Mouse (Mus musculus) CH12.LX (cell line): Measurements from ENCODE around the gene Prcc. TPM values are rescaled to one million over a fixed set of nuclear protein-coding genes. Genes with fewer than 3 reads are reported as not detected.
A peak's percentile ranks its signal among the peaks of the same experiment; 100 is the strongest.

ENCODE experiments used
- DNase-seq: peaks from one replicate; pipeline ENCODE4 v3.0.0-alpha.2; 2013; ENCODE audit errors: extremely low read depth
- H3K27ac ChIP-seq: 2 replicates; pipeline ENCODE4 v1.5.1; 2012; ENCODE audit warnings: low read depth, mild to moderate bottlenecking, control low read depth, moderate library complexity; ENCODE audit not compliant: insufficient read depth
- H3K27me3 ChIP-seq: replicated peaks from 2 replicates; pipeline ENCODE3; 2012; ENCODE audit warnings: inconsistent platforms
- H3K36me3 ChIP-seq, 2 experiments: replicated peaks in 1 of 2; 2 replicates each; pipeline versions ENCODE3 to v1.6.1; 2012; ENCODE audit warnings: inconsistent platforms in 1 of 2, low read length in 1 of 2, mild to moderate bottlenecking in 1 of 2, mixed read lengths in 1 of 2, moderate library complexity in 1 of 2; ENCODE audit not compliant: control insufficient read depth in 1 of 2, insufficient read depth in 1 of 2
- H3K4me1 ChIP-seq, 2 experiments: 2 replicates each; pipeline ENCODE4 v1.6.1; 2012; ENCODE audit warnings: inconsistent platforms in 1 of 2, moderate library complexity in 1 of 2; ENCODE audit not compliant: insufficient read depth in 2 of 2, control insufficient read depth in 1 of 2
- H3K4me2 ChIP-seq: 2 replicates; pipeline ENCODE4 v1.6.1; 2012; ENCODE audit warnings: low read depth, mild to moderate bottlenecking, control low read depth; ENCODE audit not compliant: poor library complexity, insufficient read depth, severe bottlenecking
- H3K4me3 ChIP-seq, 3 experiments: fragments of 150-350 bp in 1 of 3; sonication (generic) in 1 of 3; replicated peaks in 1 of 3; 2 replicates each; pipeline versions ENCODE3 to v1.5.1; 2011 to 2012; ENCODE audit warnings: low read depth in 2 of 3, low read length in 2 of 3, mild to moderate bottlenecking in 2 of 3, moderate library complexity in 2 of 3, control low read depth in 1 of 3, improper control_type of control experiment in 1 of 3, inconsistent platforms in 1 of 3, mixed read lengths in 1 of 3; ENCODE audit not compliant: poor library complexity in 1 of 3
- H3K79me2 ChIP-seq: replicated peaks from 2 replicates; pipeline ENCODE4 v1.6.1; 2012; ENCODE audit warnings: mild to moderate bottlenecking, moderate library complexity; ENCODE audit not compliant: control insufficient read depth, poor library complexity, insufficient read depth, severe bottlenecking; ENCODE audit errors: extremely low read depth
- H3K9ac ChIP-seq: 2 replicates; pipeline ENCODE4 v1.6.1; 2012; ENCODE audit warnings: low read depth, mild to moderate bottlenecking, control low read depth, moderate library complexity; ENCODE audit not compliant: insufficient read depth
- H3K9me3 ChIP-seq: replicated peaks from 2 replicates; pipeline ENCODE3; 2012; ENCODE audit warnings: low read length, inconsistent platforms, mixed read lengths
- BHLHE40 ChIP-seq: IDR thresholded peaks from 2 replicates; pipeline ENCODE4 v1.6.1; 2011; ENCODE audit warnings: mild to moderate bottlenecking, low read depth, low read length, improper control_type of control experiment
- CHD2 ChIP-seq: IDR thresholded peaks from 2 replicates; pipeline ENCODE4 v1.6.1; 2011; ENCODE audit warnings: low read length, improper control_type of control experiment
- CTCF ChIP-seq, 2 experiments: IDR thresholded peaks in 1 of 2; conservative IDR thresholded peaks in 1 of 2; 2 replicates each; pipeline ENCODE4 v1.5.1; 2011 to 2012; ENCODE audit warnings: low read depth in 2 of 2, low read length in 2 of 2, improper control_type of control experiment in 1 of 2, inconsistent platforms in 1 of 2, mild to moderate bottlenecking in 1 of 2, moderate library complexity in 1 of 2
- E2F4 ChIP-seq: IDR thresholded peaks from 2 replicates; pipeline ENCODE4 v1.6.1; 2011; ENCODE audit warnings: low read depth, low read length, improper control_type of control experiment; ENCODE audit not compliant: insufficient replicate concordance
- ELF1 ChIP-seq: IDR thresholded peaks from 2 replicates; pipeline ENCODE4 v1.6.1; 2014; ENCODE audit warnings: low read depth, mild to moderate bottlenecking, inconsistent platforms, low read length, improper control_type of control experiment
- EP300 ChIP-seq: IDR thresholded peaks from 2 replicates; pipeline ENCODE4 v1.6.1; 2011; ENCODE audit warnings: low read length, improper control_type of control experiment
- ETS1 ChIP-seq: conservative IDR thresholded peaks from 2 replicates; pipeline ENCODE4 v1.6.1; 2012; ENCODE audit warnings: low read depth, mild to moderate bottlenecking, inconsistent platforms, low read length, improper control_type of control experiment, moderate library complexity
- HCFC1 ChIP-seq: IDR thresholded peaks from 2 replicates; pipeline ENCODE4 v1.6.1; 2012; ENCODE audit warnings: low read depth, mild to moderate bottlenecking, inconsistent platforms, low read length, improper control_type of control experiment
- IRF4 ChIP-seq: IDR thresholded peaks from 2 replicates; pipeline ENCODE4 v1.6.1; 2014; ENCODE audit warnings: low read depth, mild to moderate bottlenecking, inconsistent platforms, low read length, improper control_type of control experiment
- JUN ChIP-seq: IDR thresholded peaks from 2 replicates; pipeline ENCODE4 v1.6.1; 2011; ENCODE audit warnings: low read depth, mild to moderate bottlenecking, low read length, improper control_type of control experiment, moderate library complexity; ENCODE audit not compliant: insufficient read depth
- JUND ChIP-seq: conservative IDR thresholded peaks from 2 replicates; pipeline ENCODE4 v1.6.1; 2011; ENCODE audit warnings: low read depth, low read length, improper control_type of control experiment
- KAT2A ChIP-seq: IDR thresholded peaks from 2 replicates; pipeline ENCODE4 v1.6.1; 2012; ENCODE audit warnings: low read length, improper control_type of control experiment, inconsistent platforms; ENCODE audit not compliant: insufficient replicate concordance
- MAFK ChIP-seq: IDR thresholded peaks from 2 replicates; pipeline ENCODE4 v1.6.1; 2011; ENCODE audit warnings: low read length, improper control_type of control experiment; ENCODE audit not compliant: insufficient replicate concordance
- MAX ChIP-seq: IDR thresholded peaks from 2 replicates; pipeline ENCODE4 v1.6.1; 2011; ENCODE audit warnings: low read length, improper control_type of control experiment
- MAZ ChIP-seq: IDR thresholded peaks from 2 replicates; pipeline ENCODE4 v1.6.1; 2012; ENCODE audit warnings: low read depth, mild to moderate bottlenecking, inconsistent platforms, low read length, improper control_type of control experiment, moderate library complexity
- MEF2A ChIP-seq: IDR thresholded peaks from 2 replicates; pipeline ENCODE4 v1.6.1; 2014; ENCODE audit warnings: low read depth, mild to moderate bottlenecking, inconsistent platforms, low read length, improper control_type of control experiment, borderline replicate concordance
- MXI1 ChIP-seq: IDR thresholded peaks from 2 replicates; pipeline ENCODE4 v1.6.1; 2011; ENCODE audit warnings: mild to moderate bottlenecking, low read depth, low read length, improper control_type of control experiment
- MYC ChIP-seq: IDR thresholded peaks from 2 replicates; pipeline ENCODE4 v1.6.1; 2011; ENCODE audit warnings: low read depth, mild to moderate bottlenecking, improper control_type of control experiment, low read length
- NELFE ChIP-seq: IDR thresholded peaks from 2 replicates; pipeline ENCODE4 v1.6.1; 2011; ENCODE audit warnings: low read depth, low read length, improper control_type of control experiment
- NRF1 ChIP-seq: IDR thresholded peaks from 2 replicates; pipeline ENCODE4 v1.6.1; 2014; ENCODE audit warnings: low read depth, mild to moderate bottlenecking, inconsistent platforms, low read length, improper control_type of control experiment, moderate library complexity
- PAX5 ChIP-seq: IDR thresholded peaks from 2 replicates; pipeline ENCODE4 v1.6.1; 2012; ENCODE audit warnings: low read length, inconsistent platforms, mixed read lengths
- POLR2A ChIP-seq: IDR thresholded peaks from 2 replicates; pipeline ENCODE4 v1.6.1; 2011; ENCODE audit warnings: low read depth, mild to moderate bottlenecking, improper control_type of control experiment, low read length
- POLR2AphosphoS2 ChIP-seq: IDR thresholded peaks from 2 replicates; pipeline ENCODE4 v1.6.1; 2011; ENCODE audit warnings: low read depth, low read length, improper control_type of control experiment
- RAD21 ChIP-seq: IDR thresholded peaks from 2 replicates; pipeline ENCODE4 v1.6.1; 2011; ENCODE audit warnings: low read depth, mild to moderate bottlenecking, low read length, improper control_type of control experiment, moderate library complexity
- SMC3 ChIP-seq: IDR thresholded peaks from 2 replicates; pipeline ENCODE4 v1.6.1; 2011; ENCODE audit warnings: low read depth, low read length, improper control_type of control experiment
- TBP ChIP-seq: conservative IDR thresholded peaks from 2 replicates; pipeline ENCODE4 v1.6.1; 2011; ENCODE audit warnings: low read depth, low read length, improper control_type of control experiment
- TCF12 ChIP-seq: IDR thresholded peaks from 2 replicates; pipeline ENCODE4 v1.6.1; 2014; ENCODE audit warnings: low read depth, mild to moderate bottlenecking, inconsistent platforms, low read length, improper control_type of control experiment
- UBTF ChIP-seq: IDR thresholded peaks from 2 replicates; pipeline ENCODE4 v1.6.1; 2012; ENCODE audit warnings: low read depth, mild to moderate bottlenecking, inconsistent platforms, low read length, improper control_type of control experiment, moderate library complexity
- USF2 ChIP-seq: conservative IDR thresholded peaks from 2 replicates; pipeline ENCODE4 v1.6.1; 2011; ENCODE audit warnings: low read depth, low read length, improper control_type of control experiment
- ZC3H11A ChIP-seq: IDR thresholded peaks from 2 replicates; pipeline ENCODE4 v1.6.1; 2012; ENCODE audit warnings: low read depth, mild to moderate bottlenecking, inconsistent platforms, low read length, improper control_type of control experiment
- ZMIZ1 ChIP-seq: IDR thresholded peaks from 2 replicates; pipeline ENCODE4 v1.6.1; 2012; ENCODE audit warnings: low read depth, mild to moderate bottlenecking, inconsistent platforms, low read length, improper control_type of control experiment
- ZNF384 ChIP-seq: IDR thresholded peaks from 2 replicates; pipeline ENCODE4 v1.6.1; 2012; ENCODE audit warnings: low read depth, low read length, improper control_type of control experiment, inconsistent platforms
- dilution Hi-C: fragments of 300-500 bp; cut with MboI; formaldehyde crosslinking; loops from 2 replicates; pipeline ENCODE4 v1.14.3; 2020; ENCODE audit warnings: low sequenced_read_pairs; ENCODE audit not compliant: extremely low pct_unique_long_range_greater_than_20kb, extremely low pct_ligation_motif_present
- in situ Hi-C: fragments of 300-500 bp; cut with MboI; formaldehyde crosslinking; loops from 3 replicates; pipeline ENCODE4 v1.14.3; 2019; ENCODE audit warnings: low sequenced_read_pairs, low pct_ligation_motif_present, low pct_unique_long_range_greater_than_20kb, mixed read lengths
- polyA plus RNA-seq: library from polyadenylated mRNA; unstranded; fragments of >175 nt; gene quantifications from 2 replicates; pipeline ENCODE4 v1.2.1, GENCODE M21; 2012; ENCODE audit warnings: low read depth; ENCODE audit not compliant: insufficient read length
- total RNA-seq, 2 experiments: library from RNA; depleted of rRNA; stranded (reverse); fragments of 300-350 nt in 1 of 2; fragments of >200 nt in 1 of 2; gene quantifications; 2 replicates each; pipeline ENCODE4 v1.2.3; 2012 to 2014

Prcc gene
- total and polyA plus RNA-seq, 3 experiments: 26.4 to 58.5 (median 48.6) TPM

DNA sequence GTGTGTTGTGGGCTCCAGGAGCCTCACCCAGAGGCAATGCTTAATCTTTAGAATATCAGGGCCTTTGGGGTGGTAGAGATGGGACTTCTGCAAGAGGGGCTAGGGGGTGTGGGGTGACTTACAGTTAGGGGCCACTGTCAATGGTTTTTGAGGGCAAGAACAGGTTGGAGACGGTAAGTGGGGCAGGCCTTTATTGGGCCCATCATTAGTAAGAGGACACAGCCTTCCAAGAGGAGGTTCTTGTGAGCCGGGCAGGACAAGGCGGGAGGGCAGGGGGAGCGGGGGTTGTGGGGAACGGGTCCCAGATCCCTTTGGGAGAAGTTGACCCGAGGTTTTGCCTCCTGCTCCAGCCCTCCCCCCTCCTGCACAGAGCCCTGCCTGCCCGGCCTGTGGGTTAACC is 28.1 kb upstream of the Prcc start:
- peaks cover 32 to 71% of the 10 kb centered on the region in 2 experiments for H3K36me3 ChIP-seq
- H3K9me3 ChIP-seq: no peaks in the 10 kb centered on the region
- no peak for DNase-seq
- H3K4me1 ChIP-seq: peaks cover 10 to 38% of the 10 kb centered on the region in 2 experiments
- dilution Hi-C loops: no loop called here
- no peak overlapping the region for H3K4me2 ChIP-seq
- H3K27ac ChIP-seq: no peak overlapping the region
- H3K9ac ChIP-seq: no peak overlapping the region
- in situ Hi-C loops: no loop called here
- no peak for TF ChIP-seq E2F4
- no peak for TF ChIP-seq MEF2A
- no peak for TF ChIP-seq EP300
- TF ChIP-seq ZMIZ1: no peak
- TF ChIP-seq JUND: no peak
- no peak for TF ChIP-seq UBTF
- no peak for TF ChIP-seq ETS1
- no peak for TF ChIP-seq MAFK
- TF ChIP-seq ELF1: no peak
- no peak for TF ChIP-seq PAX5
- TF ChIP-seq MAX: no peak
- TF ChIP-seq SMC3: no peak
- TF ChIP-seq NELFE: no peak
- TF ChIP-seq RAD21: no peak
- TF ChIP-seq JUN: no peak
- no peak for TF ChIP-seq BHLHE40
- TF ChIP-seq USF2: no peak
- TF ChIP-seq IRF4: no peak
- no peaks in the 10 kb centered on the region for H3K27me3 ChIP-seq
- no peak overlapping the region for H3K4me3 ChIP-seq
- H3K79me2 ChIP-seq: peaks cover 46% of the 10 kb centered on the region

GRCm38 (mm10) chr3:87910573-87911141 is 25.2 kb upstream of the Prcc start:
- Histone ChIP-seq H3K9ac (peak overlapping the region; percentile 31), H3K27ac (peak overlapping the region; percentile 30; the same call in 1 of the 2 replicates), H3K4me2 (peak overlapping the region; percentile 58), H3K79me2 (peaks cover 68% of the 10 kb centered on the region), H3K36me3 (peaks cover 26 to 48% of the 10 kb centered on the region in 2 experiments), H3K4me3 (peak overlapping the region in 2 of 3 experiments; percentile 9 to 25), H3K27me3 (no peaks in the 10 kb centered on the region), H3K9me3 (no peaks in the 10 kb centered on the region), H3K4me1 (peaks cover 10 to 46% of the 10 kb centered on the region in 2 experiments)
- in situ Hi-C loops: no loop called here
- dilution Hi-C loops: no loop called here
- peak; percentile 59 for DNase-seq
- TF ChIP-seq ZNF384 (no peak), NRF1 (0 out of 2 replicates have a peak, but pooled peaks have one; percentile 36), HCFC1 (peak; percentile 90), TCF12 (no peak), NELFE (no peak), MXI1 (no peak), JUND (no peak), MAZ (no peak), MYC (no peak), E2F4 (no peak), POLR2AphosphoS2 (no peak), UBTF (no peak), TBP (no peak), CTCF (conservative IDR thresholded peaks at IDR 0.05 in 1 of 2, IDR thresholded peaks at IDR 0.05 in 1 of 2; ENCODE audit: low read depth in 2 of 2, low read length in 2 of 2) (no peak), ZC3H11A (no peak), CHD2 (0 out of 2 replicates have a peak, but pooled peaks have one; percentile 28), SMC3 (no peak), EP300 (no peak), PAX5 (no peak), POLR2A (no peak), ZMIZ1 (no peak), RAD21 (no peak), IRF4 (no peak), KAT2A (peak; percentile 64; the same call in 1 of the 2 replicates), MEF2A (no peak)
